Mouse (Mus musculus): ENCODE results near the gene Duoxa2.

Duoxa2 gene

GRCm38 (mm10) chr2:122298596-122299490 is at the start of gene Duoxa2:
Gene Duoxa2 (plus strand): TSS chr2:122298900.
- peak; percentile 11 for DNase-seq

- no peak for DNase-seq
Measured at GRCm38 (mm10) chr2:122255997-122256396, 42.7 kb upstream of the Duoxa2 start.

GRCm38 (mm10) chr2:122260729-122261128 is 38.0 kb upstream of the Duoxa2 start:
- no peak for DNase-seq

GRCm38 (mm10) chr2:122264690-122265089 is 34.0 kb upstream of the Duoxa2 start:
- no peak for DNase-seq

- DNase-seq = peak; percentile 26
Measured at GRCm38 (mm10) chr2:122266407-122267193, 32.1 kb upstream of the Duoxa2 start.

- DNase-seq = no peak
Measured at GRCm38 (mm10) chr2:122278769-122279168, 19.9 kb upstream of the Duoxa2 start.

- no peak for DNase-seq
Measured at GRCm38 (mm10) chr2:122284091-122284490, 14.6 kb upstream of the Duoxa2 start.

- no peak for DNase-seq
Measured at GRCm38 (mm10) chr2:122286137-122286536, 12.6 kb upstream of the Duoxa2 start.

GRCm38 (mm10) chr2:122294916-122295315 is 3.8 kb upstream of the Duoxa2 start:
- no peak for DNase-seq

GRCm38 (mm10) chr2:122297271-122298095 is 1.2 kb upstream of the Duoxa2 start:
- DNase-seq = no peak

GRCm38 (mm10) chr2:122298096-122298499 is 602 bp upstream of the Duoxa2 start, which contains the start of gene Duox2:
Gene Duox2 (minus strand): TSS chr2:122298449.
- no peak for DNase-seq

- no peak for DNase-seq
Measured at GRCm38 (mm10) chr2:122299911-122300655, 1.4 kb downstream of the Duoxa2 start.

GRCm38 (mm10) chr2:122300656-122301020 is 1.9 kb downstream of the Duoxa2 start:
- DNase-seq = no peak

GRCm38 (mm10) chr2:122301081-122301920 is 2.6 kb downstream of the Duoxa2 start:
- no peak for DNase-seq

- DNase-seq = no peak
Measured at GRCm38 (mm10) chr2:122301921-122302573, 3.3 kb downstream of the Duoxa2 start.

- peak; percentile 64 for DNase-seq
Measured at GRCm38 (mm10) chr2:122302574-122303241, 4.0 kb downstream of the Duoxa2 start.

GRCm38 (mm10) chr2:122304544-122304943 is 5.8 kb downstream of the Duoxa2 start:
- no peak for DNase-seq

- no peak for DNase-seq
Measured at GRCm38 (mm10) chr2:122305097-122305892, 6.6 kb downstream of the Duoxa2 start.

GRCm38 (mm10) chr2:122306184-122306583 is 7.5 kb downstream of the Duoxa2 start:
- no peak for DNase-seq

Data from kidney, adult 11 months (tissue).